Mouse (Mus musculus): ENCODE data around the gene Rnf212b. TPM values are rescaled to one million over a fixed set of nuclear protein-coding genes. Genes with fewer than 3 reads are reported as not detected.

The Rnf212b gene
- not detected in 4 replicates for total RNA-seq (2023)

GRCm38 (mm10) chr14:54813991-54814390 is at the start of gene Rnf212b:
Gene Rnf212b (plus strand): TSS chr14:54814141.

GRCm38 (mm10) chr14:54781610-54782365 is 32.2 kb upstream of the Rnf212b start, which contains the start of gene Slc7a8:
Gene Slc7a8 (minus strand): TSS chr14:54781946.

GRCm38 (mm10) chr14:54870861-54871260 is 56.9 kb downstream of the Rnf212b start, which contains the start of gene Homez:
Gene Homez (minus strand): TSS chr14:54870961.

DNA sequence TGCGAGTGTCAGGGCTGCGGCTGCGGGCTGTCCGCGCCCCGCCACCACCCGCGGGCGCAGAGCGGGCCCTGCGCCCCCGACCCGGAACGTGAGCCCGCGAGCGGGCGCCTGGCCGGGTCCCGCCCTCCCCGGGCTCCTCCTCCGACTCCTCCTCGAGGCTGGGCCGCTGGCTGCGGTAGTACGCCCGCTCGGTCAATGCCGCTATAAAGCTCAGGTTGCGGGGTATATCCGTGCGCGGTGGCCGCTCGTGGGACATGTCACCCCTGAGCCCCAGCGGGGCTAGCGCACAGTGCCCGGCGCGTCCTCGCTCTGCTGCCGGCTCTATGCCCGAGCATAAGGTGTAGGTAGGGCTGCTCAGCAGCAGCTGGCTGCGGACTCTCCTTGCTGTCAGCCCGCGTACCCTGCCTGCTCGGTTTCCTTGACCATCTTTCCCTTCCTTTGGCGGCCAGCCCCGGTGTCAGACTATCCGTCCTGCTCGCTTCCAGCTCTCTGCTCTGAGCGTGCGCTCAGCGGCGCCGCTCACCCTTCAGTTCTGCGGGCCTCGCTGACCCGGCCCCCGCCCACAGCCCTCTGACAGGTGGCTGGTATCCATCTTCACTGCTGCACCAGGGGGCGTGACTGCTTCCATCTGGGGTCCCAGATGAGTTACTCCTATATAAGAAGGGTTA is 63.2 kb downstream of the Rnf212b start, which contains the start of gene Ppp1r3e:
Gene Ppp1r3e, minus strand, starts transcription at position 503 of the 668 bp plus-strand sequence.

DNA sequence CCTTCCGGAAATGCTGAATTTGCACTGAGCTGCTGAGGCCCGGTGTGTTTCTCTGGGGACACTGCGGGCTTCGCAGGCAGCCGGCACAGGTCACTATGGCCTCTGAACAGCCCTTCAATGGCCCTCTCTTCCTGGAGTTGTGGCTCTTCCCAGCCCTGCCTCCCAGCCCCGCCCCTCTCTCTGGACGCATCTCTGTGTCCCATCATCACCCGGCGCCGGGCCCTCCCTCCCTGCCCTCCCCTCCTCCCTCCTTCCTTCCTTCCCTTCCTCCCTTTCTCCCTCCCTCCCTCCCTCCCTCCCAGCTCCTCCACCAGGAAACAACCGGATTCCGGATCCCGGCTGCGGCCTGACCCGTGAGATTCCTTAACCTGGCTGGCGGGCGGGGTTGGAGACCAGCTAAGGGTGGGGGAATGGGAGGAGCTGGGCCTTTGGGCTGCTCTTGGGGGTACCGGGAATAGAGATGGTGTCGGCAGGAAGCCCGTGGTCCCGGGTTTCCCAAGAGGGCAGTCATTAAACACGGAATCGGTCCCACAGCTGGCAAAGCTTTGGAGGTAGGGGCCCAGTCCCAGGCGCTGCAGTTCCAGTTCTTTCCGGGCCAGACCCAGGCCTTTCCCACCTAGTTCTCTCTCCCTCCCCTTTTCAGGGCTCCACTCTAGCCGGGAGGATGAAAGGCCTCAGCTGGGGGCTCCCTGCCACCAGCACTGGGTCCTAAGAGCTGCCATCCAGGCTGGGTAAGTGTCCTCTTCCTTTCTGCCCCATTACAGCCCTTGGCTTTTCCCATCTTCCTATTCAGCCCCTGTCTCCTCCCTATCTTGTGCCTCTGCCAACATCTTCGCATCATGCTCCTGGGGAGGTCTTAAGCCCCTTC is 69.4 kb downstream of the Rnf212b start, which contains the start of the genes Bcl2l2 and Gm20521:
Gene Bcl2l2, plus strand, starts transcription at position 224 of the 868 bp plus-strand sequence.
Gene Gm20521, plus strand, starts transcription at position 288 of the 868 bp plus-strand sequence.

DNA sequence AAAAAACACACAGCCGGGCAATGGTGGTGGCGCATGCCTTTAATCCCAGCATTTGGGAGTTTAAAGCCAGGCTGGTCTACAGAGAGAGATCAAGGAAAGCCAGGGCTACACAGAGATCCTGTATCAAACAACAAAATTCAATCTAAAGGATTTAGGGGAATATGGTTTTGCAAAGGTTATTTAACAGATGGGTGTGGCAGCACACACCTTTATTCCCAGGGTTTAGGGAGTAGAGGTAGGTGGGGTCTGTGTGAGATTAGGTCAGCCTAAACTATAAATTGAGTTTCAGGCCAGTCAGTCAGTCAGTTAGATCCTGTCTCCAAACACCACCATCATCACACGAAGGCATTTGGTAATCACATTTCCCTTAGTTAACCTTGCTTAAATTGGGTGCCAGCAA is 78.3 kb downstream of the Rnf212b start, which contains the start of gene Pabpn1:
Gene Pabpn1, plus strand, starts transcription at position 301 of the 400 bp plus-strand sequence.

Other genes starting within 250 kb of the Rnf212b start
- 0.17 to 0.22 TPM in 2 of 4 replicates, not detected in the others for gene Ajuba, start 236.6 kb upstream of the Rnf212b start, total RNA-seq (2023)
- gene 4931414P19Rik, start 208.1 kb upstream of the Rnf212b start, total RNA-seq (2023): 4.6 to 9.6 TPM (median 5.2 TPM) in 4 replicates
- gene Psmb5, start 196.1 kb upstream of the Rnf212b start, total RNA-seq (2023): 50.0 to 57.9 TPM (median 52.8 TPM) in 4 replicates
- gene Psmb11, start 192.7 kb upstream of the Rnf212b start, total RNA-seq (2023): not detected in 4 replicates
- not detected in 4 replicates for gene Gm17606, start 173.2 kb upstream of the Rnf212b start, total RNA-seq (2023)
- 2.9 to 5.7 TPM (median 3.5 TPM) in 4 replicates for gene Cdh24, start 172.8 kb upstream of the Rnf212b start, total RNA-seq (2023)
- gene 1700123O20Rik, start 127.9 kb upstream of the Rnf212b start, total RNA-seq (2023): 28.7 to 31.2 TPM (median 29.6 TPM) in 4 replicates
- 517 to 556 TPM (median 537 TPM) in 4 replicates for gene Acin1, start 127.2 kb upstream of the Rnf212b start, total RNA-seq (2023)
- not detected in 4 replicates for gene Gm29776, start 115.3 kb upstream of the Rnf212b start, total RNA-seq (2023)
- gene Cebpe, start 102.0 kb upstream of the Rnf212b start, total RNA-seq (2023): not detected in 4 replicates
- 0.23 to 0.75 TPM (median 0.39 TPM) in 4 replicates for gene Slc7a8, start 32.2 kb upstream of the Rnf212b start, total RNA-seq (2023)
- gene Homez, start 56.8 kb downstream of the Rnf212b start, total RNA-seq (2023): 5.8 to 12.1 TPM (median 7.2 TPM) in 4 replicates
- 1.5 to 4.7 TPM (median 2.8 TPM) in 4 replicates for gene Ppp1r3e, start 63.4 kb downstream of the Rnf212b start, total RNA-seq (2023)
- gene Bcl2l2, start 69.2 kb downstream of the Rnf212b start, total RNA-seq (2023): 7.9 to 12.7 TPM (median 9.6 TPM) in 4 replicates
- 2.0 to 2.7 TPM in 2 of 4 replicates, not detected in the others for gene Gm20521, start 69.3 kb downstream of the Rnf212b start, total RNA-seq (2023)
- 271 to 284 TPM (median 277 TPM) in 4 replicates for gene Pabpn1, start 78.4 kb downstream of the Rnf212b start, total RNA-seq (2023)
- 2.2 to 5.5 TPM (median 3.5 TPM) in 4 replicates for gene Slc22a17, start 99.0 kb downstream of the Rnf212b start, total RNA-seq (2023)
- not detected in 4 replicates for gene Efs, start 112.0 kb downstream of the Rnf212b start, total RNA-seq (2023)
- not detected in 4 replicates for gene Il25, start 118.6 kb downstream of the Rnf212b start, total RNA-seq (2023)
- not detected in 4 replicates for gene Cmtm5, start 122.1 kb downstream of the Rnf212b start, total RNA-seq (2023)
- not detected in 4 replicates for gene Myh6, start 152.8 kb downstream of the Rnf212b start, total RNA-seq (2023)
- gene Gm17428, start 162.8 kb downstream of the Rnf212b start, total RNA-seq (2023): not detected in 4 replicates
- not detected in 4 replicates for gene Myh7, start 180.5 kb downstream of the Rnf212b start, total RNA-seq (2023)
- gene Ngdn, start 201.3 kb downstream of the Rnf212b start, total RNA-seq (2023): 65.3 to 77.2 TPM (median 71.8 TPM) in 4 replicates